Mouse (Mus musculus) liver, postnatal 0 days (tissue): ENCODE measurements around the gene Il11ra1.
A peak's percentile ranks its signal among the peaks of the same experiment; 100 is the strongest.

ENCODE experiments used
- CTCF ChIP-seq: sonication (generic); IDR thresholded peaks from 2 replicates; pipeline ENCODE4 v1.5.1; 2016; ENCODE audit warnings: antibody characterized with exemption, low read depth
- EP300 ChIP-seq: IDR thresholded peaks from 2 replicates; pipeline ENCODE4 v1.6.1; 2016; ENCODE audit warnings: antibody characterized with exemption, low read depth, mild to moderate bottlenecking

GRCm38 (mm10) chr4:41740380-41741157, 40.8 kb downstream of the Il11ra1 start:
- TF ChIP-seq EP300 (no peak), CTCF (peak; percentile 27; the same call in 1 of the 2 replicates)
